Mouse (Mus musculus) fat pad, adult 2 months (tissue): Measurements from ENCODE around the gene Tent2.
A peak's percentile ranks its signal among the peaks of the same experiment; 100 is the strongest.
"Not testable (repeated sequence)": the region's sequence is repeated elsewhere in the genome, so short reads cannot be mapped to it uniquely, and the experiment has no call there.

ENCODE experiments used
- DNase-seq: peaks from one replicate; pipeline ENCODE4 v3.0.0-alpha.2; 2011; ENCODE audit warnings: low read depth, low spot score; ENCODE audit errors: extremely low read depth

Tent2 gene

GRCm38 (mm10) chr13:93191831-93192645 lies at the start of gene Tent2:
TSS of gene Tent2 (minus strand) at chr13:93192385.
- DNase-seq = peak; percentile 58

DNA sequence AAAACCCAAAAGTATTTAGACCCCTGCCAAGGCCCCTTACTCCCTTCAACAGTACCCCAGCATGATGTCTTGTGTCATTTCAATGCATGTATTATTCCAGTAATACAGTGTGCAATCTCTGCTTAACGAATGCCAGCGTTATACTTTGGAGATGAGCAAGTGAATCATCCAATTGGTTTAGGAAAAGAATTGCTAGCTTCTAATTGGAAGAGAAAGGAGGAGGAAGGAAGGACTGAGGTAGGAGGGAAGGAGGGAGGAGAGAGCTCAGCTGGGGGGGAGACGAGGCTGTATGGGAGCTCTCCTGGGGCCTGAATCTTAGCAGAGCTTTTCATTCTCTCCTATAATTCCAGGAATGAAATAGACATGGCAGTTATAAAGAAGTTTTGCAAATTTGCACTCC lies 49.0 kb upstream of the Tent2 start:
- DNase-seq = no peak

DNA sequence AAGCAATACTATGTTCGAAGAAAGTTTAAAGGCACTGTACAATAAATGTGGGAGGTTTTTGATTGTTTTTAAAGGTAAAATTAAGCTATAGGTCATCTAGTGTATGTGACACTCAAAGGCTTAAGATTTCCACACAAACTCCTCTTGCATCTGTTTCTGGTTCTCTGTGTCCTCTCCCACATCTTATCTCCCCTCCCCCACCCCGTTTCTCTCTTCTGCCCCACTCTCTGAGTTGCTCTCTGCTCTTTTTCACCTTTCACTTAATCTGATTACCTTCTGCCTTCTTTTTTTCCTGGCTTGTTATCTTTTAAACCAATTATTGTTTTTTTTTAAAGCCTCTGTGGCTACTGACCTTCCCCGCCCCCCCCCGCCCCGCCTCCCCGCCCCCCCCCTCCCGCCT lies 47.4 kb upstream of the Tent2 start:
- no peak for DNase-seq

DNA sequence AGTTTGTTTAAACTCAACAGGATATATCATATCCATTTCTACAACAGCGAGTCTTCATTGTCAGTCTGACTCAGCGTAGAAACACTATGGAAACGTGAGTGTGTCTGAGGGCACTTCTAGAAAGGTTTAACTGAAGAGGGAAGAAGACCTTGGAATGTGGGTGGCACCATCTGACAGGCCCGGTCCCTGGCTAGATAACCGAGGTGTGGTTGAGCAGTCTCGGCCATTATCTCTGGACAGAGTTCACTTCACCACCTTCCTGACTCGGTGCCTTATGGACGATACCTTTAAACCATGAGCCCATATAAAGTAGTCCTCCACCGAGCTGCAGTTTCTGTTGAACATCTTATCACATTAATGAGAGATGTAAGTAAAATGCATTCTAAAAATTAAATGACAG lies 46.9 kb upstream of the Tent2 start:
- no peak for DNase-seq

- DNase-seq = peak; percentile 37
Observed at GRCm38 (mm10) chr13:93237677-93238398, 45.7 kb upstream of the Tent2 start.

GRCm38 (mm10) chr13:93234267-93235039 lies 42.3 kb upstream of the Tent2 start:
- no peak for DNase-seq

DNA sequence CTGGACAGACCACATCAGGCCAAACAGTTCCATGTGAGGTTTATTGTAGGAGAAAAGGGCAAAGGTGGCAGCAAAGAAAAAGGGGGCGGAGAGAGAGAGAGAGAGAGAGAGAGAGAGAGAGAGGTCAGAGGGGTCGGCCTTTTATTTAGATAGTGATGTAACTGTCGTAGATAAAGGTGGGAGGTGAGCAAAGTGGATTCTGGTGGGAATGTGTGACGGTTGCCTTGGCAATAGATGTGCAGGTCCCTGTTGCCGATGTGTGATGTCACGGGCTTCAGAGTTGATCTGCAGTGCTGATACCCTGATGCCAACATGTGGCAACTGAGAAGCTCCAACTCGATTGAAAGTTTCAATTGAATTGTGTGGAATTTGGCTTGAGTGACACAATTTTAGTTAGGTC lies 40.1 kb upstream of the Tent2 start:
- DNase-seq = no peak

DNA sequence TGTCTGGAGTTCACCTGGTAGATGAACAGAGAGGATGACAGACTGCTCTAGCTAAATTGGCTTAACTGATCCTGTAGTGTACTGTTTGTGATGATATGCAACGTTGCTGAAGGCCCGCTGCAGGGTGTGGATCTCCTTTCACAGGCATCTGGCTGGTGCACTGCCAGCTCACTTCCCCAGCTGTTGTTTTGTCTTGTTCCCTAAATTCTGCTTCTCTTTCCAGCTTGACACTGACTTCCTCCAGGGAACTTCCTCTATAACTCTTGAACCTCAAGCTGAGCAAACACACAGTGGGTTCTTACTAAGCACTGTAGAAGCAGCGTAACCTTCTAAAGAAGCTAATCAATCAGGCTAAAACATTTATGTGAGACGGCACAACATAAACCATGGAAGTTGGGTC lies 38.8 kb upstream of the Tent2 start:
- no peak for DNase-seq

GRCm38 (mm10) chr13:93211741-93212140 lies 19.6 kb upstream of the Tent2 start:
- DNase-seq = no peak

DNA sequence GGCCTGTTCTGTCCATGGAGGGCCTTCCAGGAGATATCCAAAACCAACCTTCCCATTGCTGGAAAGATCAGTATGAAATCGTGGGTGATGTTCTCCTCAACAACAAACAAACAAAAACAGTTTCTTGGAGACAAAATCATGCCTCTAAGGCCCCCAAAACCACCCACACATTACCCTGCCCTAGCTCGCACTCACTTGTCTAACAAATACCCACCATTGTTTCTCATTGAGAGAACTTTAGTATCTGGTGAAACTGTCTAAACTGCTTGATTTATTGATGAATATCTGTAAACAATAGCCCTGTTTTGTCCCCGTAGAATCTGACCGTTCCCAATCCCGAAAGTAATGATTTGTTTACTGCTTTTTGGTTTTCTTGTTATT lies 451 bp upstream of the Tent2 start:
- no peak for DNase-seq

GRCm38 (mm10) chr13:93189416-93189815 lies 2.8 kb downstream of the Tent2 start:
- no peak for DNase-seq

- no peak for DNase-seq
Observed at GRCm38 (mm10) chr13:93188738-93189137, 3.4 kb downstream of the Tent2 start.

- not testable (repeated sequence) for DNase-seq
Observed at GRCm38 (mm10) chr13:93187792-93188191, 4.4 kb downstream of the Tent2 start.

DNA sequence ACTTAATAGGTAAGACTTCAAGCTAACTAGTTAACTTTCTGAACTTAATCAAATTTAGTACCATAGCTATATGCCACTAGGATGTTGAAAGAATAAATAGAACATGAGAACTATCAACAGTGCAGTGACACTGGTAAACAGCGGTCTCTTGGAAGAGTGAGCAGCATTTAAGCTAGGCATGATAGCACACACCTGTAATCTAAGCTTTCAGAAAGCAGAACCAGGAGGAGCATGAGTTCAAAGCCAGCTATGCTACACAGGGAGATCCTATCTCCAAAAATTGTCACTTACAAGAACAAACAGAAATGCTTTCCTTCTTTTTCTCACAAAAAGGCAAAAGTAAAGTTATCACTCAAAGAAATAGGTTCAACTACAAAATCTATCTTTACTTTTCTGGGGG lies 11.8 kb downstream of the Tent2 start:
- DNase-seq = no peak

DNA sequence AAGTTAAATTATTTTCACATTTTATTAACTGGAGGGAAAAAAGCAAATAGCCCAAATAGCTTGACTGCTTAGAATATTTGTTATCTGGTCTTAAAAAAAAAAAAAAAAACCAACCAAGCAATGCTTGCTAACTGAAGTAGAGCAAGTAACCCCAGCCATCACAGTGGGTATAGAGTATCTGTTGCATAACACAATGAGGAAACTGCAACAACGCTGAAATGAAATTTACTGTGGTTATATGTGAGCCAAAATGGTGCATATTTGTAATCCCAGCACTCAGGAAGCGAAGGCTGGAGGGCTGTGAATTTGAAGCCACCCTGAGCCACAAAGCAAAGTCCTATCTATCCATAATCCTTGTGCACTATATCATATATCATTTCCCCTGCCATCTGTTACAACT lies 12.7 kb downstream of the Tent2 start:
- no peak for DNase-seq

- DNase-seq = no peak
Observed at GRCm38 (mm10) chr13:93177571-93177970, 14.6 kb downstream of the Tent2 start.

DNA sequence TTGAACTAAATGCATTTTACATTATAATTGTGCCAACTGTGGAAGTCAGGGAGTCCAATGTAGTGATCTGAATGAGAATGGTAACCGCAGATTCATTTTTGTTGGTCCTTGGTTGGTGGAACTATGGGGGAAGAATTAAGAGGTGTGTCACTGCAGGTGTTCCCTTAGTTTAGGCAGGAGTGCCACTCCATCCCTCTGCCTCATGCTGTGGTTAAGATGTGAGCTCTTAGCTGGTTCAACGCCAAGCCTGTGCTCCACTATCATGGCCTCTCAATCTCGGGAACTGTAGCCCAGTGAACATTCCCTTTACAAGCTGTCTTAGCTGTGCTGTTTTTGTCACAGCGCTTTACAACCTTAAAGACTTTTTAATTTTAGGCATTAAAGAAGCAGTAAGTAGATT lies 28.9 kb downstream of the Tent2 start:
- no peak for DNase-seq

DNA sequence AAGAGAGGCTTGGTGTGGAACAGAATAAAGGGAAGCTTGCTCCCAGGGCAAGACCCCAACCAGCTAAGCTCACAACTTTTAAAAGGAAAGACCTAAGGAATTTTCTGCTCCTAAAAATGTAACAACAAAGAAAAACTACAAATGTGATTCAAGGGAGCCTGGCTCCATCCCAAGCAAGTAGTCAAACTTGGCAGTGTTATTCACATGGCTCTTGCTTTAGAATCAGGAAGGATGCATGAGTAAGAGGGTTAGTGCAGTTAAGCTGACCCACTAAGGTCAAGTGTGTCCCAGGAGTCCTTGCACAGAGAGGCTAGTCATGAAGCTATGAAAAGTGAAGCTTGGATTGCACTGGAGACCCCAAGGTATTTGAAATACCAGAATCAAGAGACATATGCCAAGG lies 29.7 kb downstream of the Tent2 start:
- DNase-seq = no peak

GRCm38 (mm10) chr13:93158261-93158660 lies 33.9 kb downstream of the Tent2 start:
- DNase-seq = no peak

- DNase-seq = no peak
Observed at GRCm38 (mm10) chr13:93153280-93153679, 38.9 kb downstream of the Tent2 start.

- peak; percentile 63 for DNase-seq
Observed at GRCm38 (mm10) chr13:93144336-93145167, 47.6 kb downstream of the Tent2 start, which contains the start of gene Cmya5. TSS of gene Cmya5 (minus strand) at chr13:93144724.
